Mouse (Mus musculus): ENCODE measurements around the gene Chn1.
A peak's percentile ranks its signal among the peaks of the same experiment; 100 is the strongest.

Gene Chn1

DNA sequence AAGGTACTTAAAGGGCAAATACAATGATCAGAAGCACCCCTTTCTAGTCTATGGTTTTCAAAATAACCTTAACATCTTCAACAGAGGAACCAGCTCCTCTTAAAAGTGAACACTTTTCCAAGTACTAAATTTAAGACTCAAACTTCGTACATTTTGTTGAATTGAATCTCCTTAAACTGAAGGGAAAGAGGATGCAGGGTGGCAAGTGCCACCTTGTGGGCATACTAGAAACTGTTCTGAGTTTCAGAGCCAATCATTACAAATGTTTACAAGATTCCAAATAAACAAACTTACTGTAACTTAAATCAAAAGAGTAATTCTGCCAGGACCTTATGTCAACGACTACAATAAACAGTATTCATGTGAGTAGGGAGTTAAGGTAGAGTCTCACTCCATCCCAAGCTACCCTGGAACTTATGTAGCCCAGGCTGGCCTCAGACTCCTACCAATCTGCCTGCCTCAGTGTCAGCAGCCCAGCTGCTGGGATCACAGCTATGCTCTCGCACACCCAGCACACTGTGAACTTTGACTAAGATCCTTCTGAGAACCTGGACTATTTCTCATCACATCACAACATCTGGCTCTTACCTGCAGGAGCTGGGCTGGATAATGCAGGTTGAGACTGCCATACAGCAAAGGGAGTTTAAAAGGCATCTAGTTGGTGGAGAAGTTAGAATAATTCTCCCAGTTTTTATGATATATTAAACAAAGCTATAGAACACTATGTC lies 29.3 kb downstream of the Chn1 start:
- DNase-seq (ENCODE audit: low spot score): peak; percentile 19

GRCm38 (mm10) chr2:73741286-73741685 lies 33.9 kb downstream of the Chn1 start:
- no peak for DNase-seq (ENCODE audit: low spot score)

DNA sequence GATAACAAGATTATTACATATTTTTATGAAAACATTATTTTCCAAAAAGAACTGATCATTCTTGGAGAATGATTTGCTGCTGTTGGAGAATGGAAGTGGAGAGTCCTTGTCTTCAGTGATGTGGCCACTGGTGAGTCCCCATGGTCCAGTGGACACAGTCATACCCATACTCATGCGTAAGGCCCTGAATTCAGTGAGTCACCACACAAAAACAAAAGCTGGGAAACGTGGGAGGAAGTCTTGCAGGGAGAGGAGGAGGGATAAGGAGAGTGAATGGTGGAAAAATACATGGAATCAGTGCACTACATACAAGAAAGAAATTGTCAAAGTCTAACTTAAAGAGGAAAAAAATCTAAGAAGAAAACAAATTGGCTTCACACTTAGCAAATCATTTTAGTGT lies 47.3 kb downstream of the Chn1 start:
- DNase-seq (ENCODE audit: low spot score): no peak

- DNase-seq (ENCODE audit: low spot score): no peak
These were observed 50.2 kb downstream of the Chn1 start for GRCm38 (mm10) chr2:73724934-73725333.

- peak; percentile 6 for DNase-seq (ENCODE audit: low spot score)
These were observed 53.3 kb downstream of the Chn1 start for GRCm38 (mm10) chr2:73721821-73722220.

- DNase-seq (ENCODE audit: low spot score): no peak
These were observed 62.7 kb downstream of the Chn1 start for GRCm38 (mm10) chr2:73712481-73712880.

- DNase-seq (ENCODE audit: low spot score): no peak
These were observed 82.1 kb downstream of the Chn1 start for GRCm38 (mm10) chr2:73693045-73693444.

DNA sequence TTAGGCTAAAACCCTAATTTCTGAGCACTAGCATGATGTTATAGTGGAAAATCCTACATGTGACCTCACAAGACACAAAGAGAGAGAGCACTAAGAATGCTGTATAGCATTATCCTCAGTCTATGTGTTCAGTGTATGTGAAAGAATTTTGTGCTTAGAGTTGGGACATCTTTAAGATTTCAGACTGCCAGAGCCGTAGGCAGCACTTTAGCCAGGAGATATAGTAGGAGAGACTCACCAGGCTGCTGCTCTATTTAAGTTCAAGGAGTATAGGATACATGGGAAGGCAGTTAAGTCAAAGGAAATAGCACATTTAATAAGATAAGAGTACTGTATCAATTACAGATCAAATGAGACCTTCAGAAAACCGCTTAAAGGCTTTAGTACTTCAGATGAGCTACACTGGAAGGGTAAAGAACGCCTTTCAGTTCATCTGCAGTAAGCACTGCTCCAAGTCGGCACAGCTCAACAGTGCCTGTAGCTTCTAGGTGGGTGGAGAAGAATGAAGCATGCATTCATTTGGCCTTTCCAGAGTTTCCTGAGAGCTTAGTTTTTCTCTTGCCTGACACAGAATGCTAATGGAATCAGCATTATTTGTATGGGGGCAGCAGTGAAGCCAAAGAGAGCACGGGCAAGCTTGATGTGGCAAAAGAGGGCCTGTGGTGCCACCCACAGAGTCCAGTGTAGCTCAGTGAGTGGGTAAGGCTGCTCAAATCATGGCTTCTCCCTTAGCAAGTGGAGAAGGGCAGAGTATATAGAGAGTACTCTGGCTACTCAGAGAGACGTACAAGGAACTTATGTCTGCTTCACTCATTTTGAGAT lies 84.2 kb downstream of the Chn1 start:
- no peak for DNase-seq (ENCODE audit: low spot score)

- no peak for DNase-seq (ENCODE audit: low spot score)
These were observed 92.6 kb downstream of the Chn1 start for GRCm38 (mm10) chr2:73682500-73682899.

- DNase-seq (ENCODE audit: low spot score): no peak
These were observed 94.6 kb downstream of the Chn1 start for GRCm38 (mm10) chr2:73680425-73681027.

- DNase-seq (ENCODE audit: low spot score): no peak
These were observed 106.5 kb downstream of the Chn1 start for GRCm38 (mm10) chr2:73668608-73669007.

DNA sequence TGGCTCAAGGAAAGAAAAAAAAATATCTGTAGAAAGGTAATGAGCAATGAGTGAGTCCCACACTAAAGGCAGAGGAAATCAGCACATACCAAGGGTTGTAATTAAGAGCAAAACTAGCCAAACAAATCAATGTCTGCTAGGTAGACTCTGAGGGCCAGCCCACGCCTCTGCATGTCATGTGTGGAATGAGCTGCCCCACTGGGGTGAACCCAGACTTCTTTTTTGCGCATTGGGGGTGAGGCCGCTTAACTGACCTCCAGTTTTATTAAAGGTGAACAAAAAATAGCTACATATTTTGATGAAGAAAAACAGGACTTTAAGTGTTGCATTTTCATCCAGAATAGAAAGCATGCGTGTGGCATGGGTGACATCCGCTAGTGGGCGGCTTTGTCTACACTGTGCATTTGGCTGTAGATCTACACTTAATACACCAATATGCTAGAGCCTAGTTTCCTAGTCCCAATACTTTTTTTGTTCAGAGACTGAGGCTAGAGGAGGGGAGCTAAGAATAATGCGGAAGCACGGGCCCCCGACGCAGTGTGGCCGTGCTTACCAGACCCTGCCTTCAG lies 114.5 kb downstream of the Chn1 start:
- DNase-seq (ENCODE audit: low spot score): no peak

DNA sequence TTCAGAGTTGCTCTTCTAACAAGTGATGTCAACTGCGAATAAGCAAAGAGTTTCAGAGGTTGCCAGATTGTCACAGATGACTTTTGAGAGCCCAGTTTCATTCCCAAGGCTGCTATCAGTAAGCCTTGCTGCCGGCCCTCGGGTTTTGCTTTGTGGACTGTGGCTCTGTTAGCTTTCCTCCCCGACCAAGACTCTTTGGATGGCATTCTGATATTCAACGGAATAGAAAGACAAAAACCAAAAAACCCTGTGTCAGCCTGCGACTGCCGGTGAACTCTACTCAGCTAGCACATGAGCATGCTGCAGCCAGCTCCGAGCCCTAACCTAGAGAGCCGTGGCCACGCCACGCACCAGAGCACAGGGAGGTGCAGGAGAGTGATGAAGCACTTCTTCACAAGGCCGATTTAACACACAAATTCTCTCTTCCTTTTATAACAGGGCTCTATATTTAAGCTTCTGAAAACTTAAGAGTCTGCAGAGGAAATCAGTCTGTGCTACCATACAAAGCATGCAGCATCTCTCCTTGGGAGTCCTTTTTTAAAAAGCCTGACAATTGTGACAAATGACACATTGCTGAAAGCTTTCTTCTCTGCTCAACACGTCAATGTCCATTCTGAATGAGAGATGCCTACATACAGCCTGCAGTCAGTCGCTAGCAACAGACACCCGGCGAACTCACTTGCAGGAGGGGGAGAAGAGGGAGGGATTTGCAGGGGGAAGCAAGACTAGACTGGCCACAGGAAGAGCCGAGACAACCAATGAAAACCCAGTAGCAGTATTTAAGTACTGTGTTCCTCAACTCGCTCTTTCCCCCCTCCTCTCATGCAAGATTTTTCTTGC lies 115.2 kb downstream of the Chn1 start:
- peak; percentile 31 for DNase-seq (ENCODE audit: low spot score)

- no peak for DNase-seq (ENCODE audit: low spot score)
These were observed 116.1 kb downstream of the Chn1 start for GRCm38 (mm10) chr2:73659041-73659440.

- no peak for DNase-seq (ENCODE audit: low spot score)
These were observed 117.2 kb downstream of the Chn1 start for GRCm38 (mm10) chr2:73657961-73658360.

DNA sequence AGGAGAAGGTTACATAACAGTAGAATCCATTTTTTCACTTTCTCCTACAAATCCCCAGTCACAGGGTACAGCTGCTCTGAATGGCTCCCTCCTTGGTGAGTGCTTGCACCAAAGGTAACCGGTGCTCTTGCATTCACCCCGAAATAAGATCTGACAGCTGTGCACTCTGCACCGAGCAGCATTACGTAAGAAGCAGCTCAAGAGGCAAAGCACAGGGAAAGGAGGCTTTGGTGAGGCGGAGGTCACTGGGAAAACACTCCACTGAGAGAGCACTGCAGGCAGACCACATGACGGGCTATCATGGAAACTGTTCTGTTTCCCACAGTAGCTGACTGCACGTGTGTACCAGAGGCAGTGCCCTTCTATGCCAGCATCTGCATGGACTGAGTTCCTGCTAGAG lies 118.0 kb downstream of the Chn1 start:
- DNase-seq (ENCODE audit: low spot score): no peak

- DNase-seq (ENCODE audit: low spot score): no peak
These were observed 119.5 kb downstream of the Chn1 start for GRCm38 (mm10) chr2:73655663-73656062.

- DNase-seq (ENCODE audit: low spot score): no peak
These were observed 120.3 kb downstream of the Chn1 start for GRCm38 (mm10) chr2:73654892-73655243.

DNA sequence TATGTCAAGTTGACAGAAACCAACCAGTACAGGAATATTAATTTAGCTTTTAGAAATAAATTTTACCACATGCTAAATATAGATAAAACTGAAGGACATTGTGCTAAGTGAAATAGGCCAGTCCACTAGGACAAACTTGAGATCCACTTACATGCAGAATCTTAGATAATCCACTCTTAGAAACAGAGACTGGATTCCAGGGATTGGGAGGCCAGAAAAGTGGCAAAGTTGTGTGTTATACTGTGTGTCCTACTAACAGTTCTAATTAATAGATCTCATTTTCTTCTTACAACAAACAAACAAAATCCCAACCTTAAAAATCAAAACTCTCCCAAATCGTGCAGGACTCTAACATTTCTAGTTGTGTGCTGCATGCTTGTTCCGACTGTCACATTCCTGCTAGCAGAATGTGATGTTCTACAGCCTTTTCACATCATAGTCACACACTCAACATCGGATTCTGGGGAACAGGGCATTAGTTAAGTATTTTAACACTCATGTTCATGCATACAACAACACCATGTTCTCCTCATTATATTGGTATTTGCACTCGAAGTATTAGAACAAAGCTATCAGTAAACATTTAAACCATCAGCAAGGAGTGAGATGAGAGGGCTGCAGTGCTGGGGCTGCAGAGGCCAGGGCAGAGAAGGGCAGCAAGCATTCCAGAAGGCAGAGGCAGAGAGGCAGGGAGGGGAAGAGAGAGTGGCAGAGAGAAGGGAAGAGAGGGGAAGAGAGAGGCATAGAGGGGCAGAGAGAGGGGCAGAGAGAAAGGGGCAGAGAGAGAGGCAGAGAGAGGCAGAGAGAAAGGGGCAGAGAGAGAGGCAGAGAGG lies 120.9 kb downstream of the Chn1 start:
- no peak for DNase-seq (ENCODE audit: low spot score)

- DNase-seq (ENCODE audit: low spot score): no peak
These were observed 137.5 kb downstream of the Chn1 start for GRCm38 (mm10) chr2:73637688-73638087.

- DNase-seq (ENCODE audit: low spot score): no peak
These were observed 138.8 kb downstream of the Chn1 start for GRCm38 (mm10) chr2:73636387-73636786.
